Mouse (Mus musculus) spleen, adult 2 months (tissue): ENCODE measurements around the gene Ankrd36.

ENCODE experiments used
- CTCF ChIP-seq: fragments of 200-500 bp; IDR thresholded peaks from 2 replicates; pipeline ENCODE4 v1.5.1; 2011; ENCODE audit warnings: mild to moderate bottlenecking, inconsistent platforms; ENCODE audit not compliant: insufficient read depth, insufficient read length, insufficient replicate concordance; ENCODE audit errors: extremely low read depth
- POLR2A ChIP-seq: fragments of 200-500 bp; IDR thresholded peaks from 2 replicates; pipeline ENCODE4 v1.6.1; 2011; ENCODE audit warnings: low read depth, low read length, inconsistent platforms

DNA sequence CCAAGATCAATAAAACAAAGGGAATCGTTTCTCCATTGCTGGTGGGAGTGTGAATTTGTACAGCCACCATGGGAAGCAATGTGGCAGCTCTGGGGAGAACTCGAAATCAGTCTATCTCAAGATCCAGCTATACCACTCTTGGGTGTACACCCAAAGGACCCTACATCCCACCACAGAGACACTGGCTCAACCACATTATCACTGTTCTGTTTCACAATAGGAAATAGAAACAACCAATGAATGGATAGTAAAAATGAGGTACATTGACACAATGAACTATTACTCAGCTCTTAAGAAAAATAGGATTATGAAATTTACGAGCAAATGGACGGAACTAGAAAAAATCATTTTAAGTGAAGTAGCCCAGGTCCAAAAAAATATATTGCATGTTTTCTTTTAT, 55.6 kb downstream of the Ankrd36 start:
- TF ChIP-seq CTCF: no peak
- no peak for TF ChIP-seq POLR2A
